Mouse (Mus musculus): ENCODE measurements around the gene Mtmr4.

- TF ChIP-seq CTCF (IDR thresholded peaks at IDR 0.05; ENCODE audit: low read depth, low read length), result no peak
- TF ChIP-seq GATA2 (IDR thresholded peaks at IDR 0.05; ENCODE audit: borderline replicate concordance, low read depth, low read length), result no peak
- no peak for TF ChIP-seq TAL1 (conservative IDR thresholded peaks at IDR 0.05; ENCODE audit: low read depth, low read length)
- TF ChIP-seq POLR2AphosphoS5 (IDR thresholded peaks at IDR 0.05; ENCODE audit: insufficient replicate concordance, low read depth, low read length), result no peak
Observed at GRCm38 (mm10) chr11:87553342-87553741, 38.6 kb upstream of the Mtmr4 start.
